Mouse (Mus musculus) heart, adult 2 months (tissue): Measurements from ENCODE around the gene Alpk1.

Experiments used
- CTCF ChIP-seq: fragments of 200-600 bp; IDR thresholded peaks from 2 replicates; pipeline ENCODE4 v1.8.1; 2022; ENCODE audit warnings: antibody characterized with exemption, mild to moderate bottlenecking, moderate library complexity
- EP300 ChIP-seq: fragments of 200-500 bp; IDR thresholded peaks from 2 replicates; pipeline ENCODE4 v1.6.1; 2011; ENCODE audit warnings: low read depth, low read length, control low read depth; ENCODE audit not compliant: insufficient read depth
- POLR2A ChIP-seq: fragments of 200-500 bp; IDR thresholded peaks from 2 replicates; pipeline ENCODE4 v1.6.1; 2011; ENCODE audit warnings: mild to moderate bottlenecking, low read depth, low read length, control low read depth; ENCODE audit not compliant: insufficient read depth

- TF ChIP-seq CTCF (no peak), EP300 (no peak), POLR2A (no peak)
Observed at GRCm38 (mm10) chr3:127787032-127787431, 6.7 kb upstream of the Alpk1 start.
